Mouse (Mus musculus) stomach, embryonic 16.5 days (tissue): Measurements from ENCODE around the gene Haus3. TPM values are rescaled to one million over a fixed set of nuclear protein-coding genes. Genes with fewer than 3 reads are reported as not detected.
A peak's percentile ranks its signal among the peaks of the same experiment; 100 is the strongest.

Experiments used
- ATAC-seq: fragments of 200-750 bp; cut with Nextera tagmentation; 2 replicates; pipeline ENCODE4 v1.8.0; 2017; ENCODE audit warnings: moderate number of reproducible peaks, moderate TSS enrichment; ENCODE audit not compliant: insufficient read depth, low FRiP score
- H3K27ac ChIP-seq: fragments of 300-500 bp; sonication (generic); 2 replicates; pipeline ENCODE4 v1.5.1; 2014; ENCODE audit warnings: low read length
- H3K27me3 ChIP-seq: fragments of 300-500 bp; sonication (generic); 2 replicates; pipeline ENCODE4 v1.6.1; 2014; ENCODE audit warnings: low read length, control low read depth, mixed read lengths; ENCODE audit not compliant: control insufficient read depth, insufficient read depth
- H3K36me3 ChIP-seq: fragments of 300-500 bp; sonication (generic); 2 replicates; pipeline ENCODE4 v1.6.1; 2014; ENCODE audit warnings: low read length; ENCODE audit not compliant: control insufficient read depth, insufficient read depth
- H3K4me1 ChIP-seq: fragments of 300-500 bp; sonication (generic); 2 replicates; pipeline ENCODE4 v1.6.1; 2014; ENCODE audit warnings: low read length, control low read depth, mixed read lengths; ENCODE audit not compliant: control insufficient read depth, insufficient read depth
- H3K4me2 ChIP-seq: fragments of 300-500 bp; sonication (generic); 2 replicates; pipeline ENCODE4 v1.6.1; 2014; ENCODE audit warnings: low read depth, low read length, mixed read lengths
- H3K4me3 ChIP-seq: fragments of 300-500 bp; sonication (generic); replicated peaks from 2 replicates; pipeline ENCODE4 v1.5.1; 2014; ENCODE audit warnings: mild to moderate bottlenecking, low read length
- H3K9ac ChIP-seq: fragments of 300-500 bp; sonication (generic); 2 replicates; pipeline ENCODE4 v1.6.1; 2014; ENCODE audit warnings: low read length
- H3K9me3 ChIP-seq: fragments of 300-500 bp; sonication (generic); replicated peaks from 2 replicates; pipeline ENCODE4 v1.6.1; 2016; ENCODE audit warnings: low read length, control low read depth; ENCODE audit not compliant: control insufficient read depth
- WGBS: fragments of 180-500 bp; shearing (Covaris S2); extraction: QIAGEN DNeasy Blood & Tissue Kit; methylation state at CpG from one replicate; pipeline ENCODE4 v1.1.7; 2014; 5-methylcytosine and 5-hydroxymethylcytosine counted together
- polyA plus RNA-seq: library from polyadenylated mRNA; unstranded; fragments of >200 nt; fragmentation: Nextera tagmentation; extraction: Ambion mirVana; gene quantifications from 2 replicates; pipeline ENCODE4 v1.2.1, GENCODE M21; 2015

Haus3 gene
- polyA plus RNA-seq, 1 experiment from 2014 or later, result 30.9 TPM

- H3K36me3 ChIP-seq, result peaks cover 8% of the 10 kb centered on the region; the same call in 1 of the 2 replicates
- no peak for ATAC-seq
- no peak overlapping the region for H3K4me3 ChIP-seq
- 0 out of 2 replicates have a peak overlapping the region, but pooled peaks have one; percentile 37 for H3K9ac ChIP-seq
- WGBS, result 60% methylated on average over 5 of the region's 5 CpGs
- H3K4me2 ChIP-seq, result no peak overlapping the region
- 0 out of 2 replicates have a peak overlapping the region, but pooled peaks have one; percentile 16 for H3K27ac ChIP-seq
- no peaks in the 10 kb centered on the region for H3K27me3 ChIP-seq
- peaks cover 43% of the 10 kb centered on the region for H3K4me1 ChIP-seq
- no peaks in the 10 kb centered on the region for H3K9me3 ChIP-seq
Observed at GRCm38 (mm10) chr5:34183156-34183880, 14.0 kb upstream of the Haus3 start.

DNA sequence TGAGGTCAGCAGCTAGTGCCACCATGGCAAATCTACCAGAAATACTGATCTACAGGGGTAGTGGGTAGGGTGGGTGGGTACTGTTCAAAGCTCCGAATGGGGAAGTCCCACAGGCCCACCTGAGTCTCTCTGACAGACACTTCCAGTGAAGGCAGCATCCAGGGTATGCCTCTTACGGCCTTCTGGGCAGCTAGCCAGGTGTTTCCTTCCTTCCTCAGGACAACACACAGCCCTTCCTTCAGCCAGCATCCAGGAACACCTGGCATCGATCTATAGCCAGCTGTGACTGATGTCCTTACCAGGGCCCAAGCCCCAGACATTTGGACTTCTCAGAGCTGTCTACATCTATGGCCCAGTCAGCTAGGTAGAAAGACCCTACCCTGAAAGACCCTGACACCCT, 13.2 kb upstream of the Haus3 start:
- no peaks in the 10 kb centered on the region for H3K9me3 ChIP-seq
- H3K36me3 ChIP-seq, result peaks cover 12% of the 10 kb centered on the region; the same call in 1 of the 2 replicates
- H3K4me2 ChIP-seq, result no peak overlapping the region
- H3K27ac ChIP-seq, result no peak overlapping the region
- ATAC-seq, result no peak
- H3K4me3 ChIP-seq, result no peak overlapping the region
- no peak overlapping the region for H3K9ac ChIP-seq
- peaks cover 42% of the 10 kb centered on the region for H3K4me1 ChIP-seq
- 75% methylated on average over 3 of the region's 3 CpGs for WGBS
- H3K27me3 ChIP-seq, result no peaks in the 10 kb centered on the region

DNA sequence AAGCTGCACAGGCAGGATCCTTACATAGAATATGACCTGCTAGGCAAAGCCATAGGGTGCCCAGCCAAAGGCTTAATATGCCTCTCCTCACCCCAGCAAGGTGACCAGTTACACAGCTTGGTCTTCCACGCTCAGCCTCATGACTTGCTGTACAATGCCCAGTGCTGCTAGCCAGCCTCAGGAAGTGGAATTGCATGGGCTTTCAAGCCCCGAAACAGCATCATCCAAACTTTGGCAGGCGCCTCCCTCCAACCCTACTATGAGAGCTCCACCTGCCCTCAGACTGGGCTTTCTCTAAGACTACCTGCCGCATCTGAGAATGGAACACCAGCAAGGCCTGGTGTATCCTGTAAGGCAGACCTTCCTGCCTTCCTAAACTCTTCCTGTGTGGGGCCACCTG, 8.5 kb upstream of the Haus3 start:
- WGBS, result 94% methylated on average over 4 of the region's 4 CpGs
- Histone ChIP-seq H3K27ac (no peak overlapping the region), H3K4me1 (peaks cover 10% of the 10 kb centered on the region; the same call in 1 of the 2 replicates), H3K4me2 (no peak overlapping the region), H3K4me3 (no peak overlapping the region), H3K36me3 (peaks cover 34% of the 10 kb centered on the region; the same call in 1 of the 2 replicates), H3K27me3 (no peaks in the 10 kb centered on the region), H3K9ac (no peak overlapping the region), H3K9me3 (no peaks in the 10 kb centered on the region)
- no peak for ATAC-seq

GRCm38 (mm10) chr5:34177091-34177490, 7.8 kb upstream of the Haus3 start:
- H3K27ac ChIP-seq, result no peak overlapping the region
- H3K36me3 ChIP-seq, result peaks cover 37% of the 10 kb centered on the region; the same call in 1 of the 2 replicates
- H3K4me3 ChIP-seq, result no peak overlapping the region
- 0 out of 2 replicates have a peak, but pooled peaks cover 3% of the 10 kb centered on the region for H3K4me1 ChIP-seq
- H3K27me3 ChIP-seq, result no peaks in the 10 kb centered on the region
- H3K4me2 ChIP-seq, result no peak overlapping the region
- ATAC-seq, result no peak
- WGBS, result 98% methylated on average over 2 of the region's 2 CpGs
- H3K9me3 ChIP-seq, result no peaks in the 10 kb centered on the region
- no peak overlapping the region for H3K9ac ChIP-seq

DNA sequence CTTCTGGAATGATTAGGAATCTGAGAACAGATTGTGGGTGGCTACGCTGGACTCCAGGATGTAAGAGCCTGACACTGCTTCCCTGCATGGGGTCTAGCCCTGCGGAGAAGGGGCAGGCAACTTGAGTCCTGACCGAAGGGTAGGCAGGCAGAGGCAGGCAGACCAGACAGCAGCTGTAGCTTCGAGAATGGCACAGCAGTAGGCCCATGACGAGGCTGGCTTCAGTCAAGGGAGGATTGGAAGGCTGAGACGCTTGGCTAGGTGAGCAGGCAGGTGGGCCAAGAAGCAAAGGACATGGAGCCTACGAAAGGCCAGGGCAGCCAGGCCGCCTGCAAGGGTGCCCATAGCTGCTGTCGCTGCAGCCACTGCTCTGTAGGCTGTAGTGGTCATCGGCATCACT, 7.4 kb upstream of the Haus3 start:
- Histone ChIP-seq H3K9me3 (no peaks in the 10 kb centered on the region), H3K4me3 (no peak overlapping the region), H3K36me3 (peaks cover 37% of the 10 kb centered on the region; the same call in 1 of the 2 replicates)

DNA sequence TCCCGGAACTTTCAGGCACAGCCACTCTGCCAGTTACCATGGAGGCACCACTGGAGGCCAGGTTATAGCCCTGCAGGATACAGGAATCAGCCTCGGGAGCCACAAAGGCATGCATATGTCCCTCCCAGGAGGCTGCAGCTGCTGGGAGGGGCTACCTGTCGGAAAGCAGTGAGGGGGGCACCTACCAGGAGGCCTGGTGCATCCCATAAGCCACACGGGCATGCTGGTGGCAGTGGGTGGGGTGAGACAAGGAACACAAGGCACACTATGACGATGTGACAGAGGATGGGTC, 6.0 kb upstream of the Haus3 start:
- Histone ChIP-seq H3K36me3 (peaks cover 37% of the 10 kb centered on the region; the same call in 1 of the 2 replicates), H3K27me3 (no peaks in the 10 kb centered on the region), H3K9ac (no peak overlapping the region), H3K4me3 (no peak overlapping the region), H3K9me3 (no peaks in the 10 kb centered on the region), H3K4me2 (no peak overlapping the region), H3K27ac (no peak overlapping the region), H3K4me1 (peaks cover 2% of the 10 kb centered on the region; the same call in 1 of the 2 replicates)
- WGBS, result 42% methylated on average over 5 of the region's 5 CpGs
- ATAC-seq, result no peak

More for the DNA sequence above, 7.4 kb upstream of the Haus3 start:
- Histone ChIP-seq H3K4me1 (no peaks in the 10 kb centered on the region), H3K27me3 (no peaks in the 10 kb centered on the region), H3K9ac (no peak overlapping the region), H3K27ac (no peak overlapping the region), H3K4me2 (no peak overlapping the region)
- no peak for ATAC-seq
- 84% methylated on average over 10 of the region's 10 CpGs for WGBS

DNA sequence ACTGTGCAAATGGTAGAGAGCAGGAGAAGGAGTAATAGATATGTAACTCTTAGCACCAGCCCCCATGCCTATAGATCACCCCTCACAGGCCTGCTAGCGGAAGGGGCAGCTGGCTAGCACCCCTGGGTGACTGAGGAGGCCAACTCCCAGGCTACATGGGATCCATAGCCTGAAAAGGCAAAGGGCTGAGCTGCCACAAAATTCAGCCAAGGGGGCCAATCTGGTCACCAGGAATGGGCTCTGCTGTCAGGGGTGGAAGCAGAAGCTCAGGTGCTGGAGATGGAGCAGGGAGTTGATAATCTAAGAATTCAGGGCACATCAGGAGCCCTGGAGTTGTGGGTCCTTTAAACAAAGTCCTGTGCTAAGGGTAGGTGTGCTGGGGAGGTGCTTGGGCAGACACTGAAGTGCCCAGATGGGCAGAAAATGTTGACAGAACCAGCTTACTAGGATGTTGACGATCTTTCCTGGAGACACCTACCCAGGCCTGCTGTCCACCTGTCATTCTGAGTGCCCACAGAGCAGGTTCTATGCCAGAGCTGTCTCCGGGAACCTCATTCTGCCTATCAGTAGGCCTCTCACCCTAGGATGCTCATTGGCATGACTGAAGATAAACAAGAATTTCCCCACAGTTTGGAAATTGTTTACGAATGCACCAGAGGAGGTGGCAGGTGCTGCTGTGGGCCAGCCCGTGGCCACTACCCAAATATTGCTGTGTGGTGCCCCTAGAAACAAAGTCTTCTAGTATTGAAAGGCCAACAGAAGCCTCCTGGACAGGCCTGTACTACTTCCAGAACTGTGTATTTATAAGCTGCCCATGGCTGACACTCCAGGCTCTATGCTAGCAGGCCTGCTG, 5.4 kb upstream of the Haus3 start:
- 71% methylated on average over 5 of the region's 5 CpGs for WGBS
- Histone ChIP-seq H3K36me3 (peaks cover 37% of the 10 kb centered on the region; the same call in 1 of the 2 replicates), H3K4me2 (no peak overlapping the region), H3K9ac (no peak overlapping the region), H3K4me1 (peaks cover 5% of the 10 kb centered on the region), H3K27me3 (no peaks in the 10 kb centered on the region), H3K9me3 (no peaks in the 10 kb centered on the region), H3K4me3 (no peak overlapping the region), H3K27ac (no peak overlapping the region)
- no peak for ATAC-seq

DNA sequence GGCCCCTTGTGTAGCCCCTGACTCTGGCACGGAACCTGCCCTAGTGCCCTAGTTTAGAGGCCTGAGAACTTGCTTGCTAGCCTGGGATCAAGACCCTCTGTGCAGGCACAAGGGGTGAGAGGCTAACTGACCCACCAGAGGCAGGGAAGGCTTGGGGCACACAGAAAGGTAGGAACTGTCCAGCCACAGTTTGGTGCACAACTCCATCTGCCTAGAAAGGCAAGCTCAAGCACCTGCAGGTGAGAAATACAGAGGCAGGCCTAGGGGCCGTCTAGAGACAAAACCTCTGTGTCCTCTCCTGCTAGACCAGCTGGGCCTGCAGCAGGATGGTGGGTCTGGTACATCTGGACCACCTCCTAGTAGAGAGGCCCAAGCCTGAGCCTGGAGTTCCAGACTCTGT, 4.7 kb upstream of the Haus3 start:
- Histone ChIP-seq H3K27ac (no peak overlapping the region), H3K4me1 (peaks cover 8% of the 10 kb centered on the region), H3K4me3 (no peak overlapping the region), H3K27me3 (no peaks in the 10 kb centered on the region), H3K4me2 (no peak overlapping the region), H3K9me3 (no peaks in the 10 kb centered on the region), H3K36me3 (peaks cover 36% of the 10 kb centered on the region; the same call in 1 of the 2 replicates), H3K9ac (no peak overlapping the region)
- WGBS, result 84% methylated on average over 2 of the region's 2 CpGs
- ATAC-seq, result no peak

DNA sequence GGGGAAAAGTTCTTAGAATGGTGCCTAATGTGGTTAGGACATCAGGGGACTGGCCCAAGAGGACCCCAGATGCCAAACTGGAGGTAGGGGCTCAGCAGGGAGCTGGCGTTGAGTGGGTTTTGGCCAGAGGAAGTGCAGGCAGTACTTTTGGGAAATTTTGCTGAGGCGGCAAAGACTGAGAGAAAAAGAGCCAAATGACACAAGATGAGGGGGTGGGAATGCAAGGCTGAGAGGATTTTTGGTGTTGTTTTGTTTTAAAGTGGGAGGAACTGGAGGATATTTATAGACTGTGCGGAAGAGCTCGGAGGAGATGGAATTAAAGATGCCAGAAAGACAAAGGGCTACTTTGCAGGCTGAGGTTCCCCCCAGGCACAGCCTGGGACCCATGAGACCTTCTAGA, 1.4 kb upstream of the Haus3 start:
- WGBS, result 65% methylated on average over 4 of the region's 4 CpGs
- H3K27ac ChIP-seq, result peak overlapping the region; percentile 67
- no peak for ATAC-seq
- H3K27me3 ChIP-seq, result no peaks in the 10 kb centered on the region
- no peaks in the 10 kb centered on the region for H3K9me3 ChIP-seq
- peaks cover 19% of the 10 kb centered on the region for H3K4me1 ChIP-seq
- no peak overlapping the region for H3K4me3 ChIP-seq
- peaks cover 15% of the 10 kb centered on the region; the same call in 1 of the 2 replicates for H3K36me3 ChIP-seq
- H3K4me2 ChIP-seq, result no peak overlapping the region
- H3K9ac ChIP-seq, result no peak overlapping the region
